Mouse (Mus musculus) myocyte (in vitro differentiated cells): ENCODE data around the gene Myo15. TPM values are rescaled to one million over a fixed set of nuclear protein-coding genes. Genes with fewer than 3 reads are reported as not detected.

Experiments used
- H3K27me3 ChIP-seq: one replicate; pipeline ENCODE4 v1.6.1; 2011; ENCODE audit not compliant: control insufficient read depth, insufficient read depth, insufficient read length
- H3K36me3 ChIP-seq: one replicate; pipeline ENCODE4 v1.6.1; 2011; ENCODE audit not compliant: control insufficient read depth, insufficient read depth
- H3K4me2 ChIP-seq: one replicate; pipeline ENCODE4 v1.6.1; 2011; ENCODE audit warnings: low read depth, control low read depth
- H3K4me3 ChIP-seq: one replicate; pipeline ENCODE4 v1.5.1; 2011; ENCODE audit warnings: mild to moderate bottlenecking, control low read depth, moderate library complexity
- H3K79me2 ChIP-seq: one replicate; pipeline ENCODE4 v1.6.1; 2011; ENCODE audit not compliant: control insufficient read depth, insufficient read depth
- H3ac ChIP-seq: one replicate; pipeline ENCODE4 v1.6.1; 2011; ENCODE audit not compliant: control insufficient read depth, insufficient read length
- CEBPB ChIP-seq: IDR thresholded peaks from 2 replicates; pipeline ENCODE4 v1.6.1; 2011; ENCODE audit warnings: mild to moderate bottlenecking, moderate library complexity; ENCODE audit not compliant: poor library complexity, insufficient read depth, severe bottlenecking
- E2F4 ChIP-seq: IDR thresholded peaks from one replicate; pipeline ENCODE4 v1.6.1; 2011; ENCODE audit warnings: mild to moderate bottlenecking, control low read depth, moderate library complexity; ENCODE audit not compliant: insufficient read depth
- MAX ChIP-seq: IDR thresholded peaks from one replicate; pipeline ENCODE4 v1.6.1; 2011; ENCODE audit warnings: low read depth, mild to moderate bottlenecking, control low read depth
- MYOD1 ChIP-seq, 3 experiments: IDR thresholded peaks; one replicate each; pipeline ENCODE4 v1.6.1; 2011; ENCODE audit warnings: control low read depth in 2 of 3, low read depth in 2 of 3, mild to moderate bottlenecking in 2 of 3, moderate library complexity in 1 of 3; ENCODE audit not compliant: insufficient read length in 2 of 3, control insufficient read depth in 1 of 3
- MYOG ChIP-seq, 3 experiments: IDR thresholded peaks; one replicate each; pipeline ENCODE4 v1.6.1; 2011; ENCODE audit warnings: control low read depth in 2 of 3, low read depth in 2 of 3, mild to moderate bottlenecking in 2 of 3; ENCODE audit not compliant: insufficient read length in 2 of 3, control insufficient read depth in 1 of 3, insufficient read depth in 1 of 3
- POLR2A ChIP-seq: IDR thresholded peaks from one replicate; pipeline ENCODE4 v1.6.1; 2011; ENCODE audit warnings: low read depth, mild to moderate bottlenecking, control low read depth, moderate library complexity; ENCODE audit not compliant: insufficient read length
- POLR2AphosphoS2 ChIP-seq: IDR thresholded peaks from one replicate; pipeline ENCODE4 v1.6.1; 2011; ENCODE audit warnings: low read depth, control low read depth; ENCODE audit not compliant: insufficient read length
- REST ChIP-seq: IDR thresholded peaks from one replicate; pipeline ENCODE4 v1.6.1; 2011; ENCODE audit warnings: mild to moderate bottlenecking, control low read depth, moderate library complexity; ENCODE audit not compliant: insufficient read depth, insufficient read length
- SRF ChIP-seq: IDR thresholded peaks from one replicate; pipeline ENCODE4 v1.6.1; 2011; ENCODE audit warnings: low read depth; ENCODE audit not compliant: control insufficient read depth, insufficient read length
- TCF12 ChIP-seq: IDR thresholded peaks from one replicate; pipeline ENCODE4 v1.6.1; 2011; ENCODE audit warnings: mild to moderate bottlenecking, control low read depth; ENCODE audit not compliant: poor library complexity, insufficient read depth, severe bottlenecking
- TCF3 ChIP-seq: IDR thresholded peaks from one replicate; pipeline ENCODE4 v1.6.1; 2011; ENCODE audit warnings: low read depth, control low read depth; ENCODE audit not compliant: insufficient read length
- USF1 ChIP-seq: IDR thresholded peaks from one replicate; pipeline ENCODE4 v1.6.1; 2011; ENCODE audit warnings: low read depth, mild to moderate bottlenecking, control low read depth, moderate library complexity
- polyA plus RNA-seq: library from polyadenylated mRNA; unstranded; fragments of >200 nt; fragmentation: generic; extraction: Trizol; gene quantifications from one replicate; pipeline ENCODE4 v1.2.1, GENCODE M21; 2012; ENCODE audit warnings: missing spikeins

Myo15 gene
- polyA plus RNA-seq, 1 experiment, result not detected

- no peak overlapping the region for H3K4me3 ChIP-seq
- H3K4me2 ChIP-seq, result no peak overlapping the region
- TF ChIP-seq MYOD1 (IDR thresholded peaks at IDR 0.05; ENCODE audit: control insufficient read depth in 1 of 3, insufficient read length in 2 of 3, low read depth in 2 of 3) (no peak), E2F4 (no peak), SRF (no peak), TCF3 (no peak), MAX (no peak), CEBPB (no peak), REST (no peak), POLR2A (no peak), MYOG (IDR thresholded peaks at IDR 0.05; ENCODE audit: control insufficient read depth in 1 of 3, insufficient read depth in 1 of 3, insufficient read length in 2 of 3, low read depth in 2 of 3) (no peak), USF1 (no peak), POLR2AphosphoS2 (no peak), TCF12 (no peak)
- H3K27me3 ChIP-seq, result peaks cover 13% of the 10 kb centered on the region
- H3K36me3 ChIP-seq, result no peaks in the 10 kb centered on the region
- no peaks in the 10 kb centered on the region for H3K79me2 ChIP-seq
- no peak overlapping the region for H3ac ChIP-seq
Observed at GRCm38 (mm10) chr11:60522027-60522426, 52.9 kb downstream of the Myo15 start.

- Histone ChIP-seq H3ac (no peak overlapping the region), H3K36me3 (no peaks in the 10 kb centered on the region), H3K4me3 (no peak overlapping the region), H3K4me2 (no peak overlapping the region), H3K79me2 (no peaks in the 10 kb centered on the region), H3K27me3 (peaks cover 13% of the 10 kb centered on the region)
- no peak for TF ChIP-seq USF1
- no peak for TF ChIP-seq E2F4
- no peak for TF ChIP-seq CEBPB
- TF ChIP-seq MAX, result no peak
- TF ChIP-seq TCF3, result no peak
- no peak for TF ChIP-seq MYOD1 (IDR thresholded peaks at IDR 0.05; ENCODE audit: control insufficient read depth in 1 of 3, insufficient read length in 2 of 3, low read depth in 2 of 3)
- no peak for TF ChIP-seq REST
- TF ChIP-seq POLR2AphosphoS2, result no peak
- no peak for TF ChIP-seq SRF
- TF ChIP-seq MYOG (IDR thresholded peaks at IDR 0.05; ENCODE audit: control insufficient read depth in 1 of 3, insufficient read depth in 1 of 3, insufficient read length in 2 of 3, low read depth in 2 of 3), result no peak
- no peak for TF ChIP-seq TCF12
Observed at GRCm38 (mm10) chr11:60522661-60523365, 53.7 kb downstream of the Myo15 start.

GRCm38 (mm10) chr11:60526461-60526860 is 57.3 kb downstream of the Myo15 start:
- no peak for TF ChIP-seq REST
- no peak for TF ChIP-seq CEBPB
- TF ChIP-seq SRF, result no peak
- TF ChIP-seq MYOG (IDR thresholded peaks at IDR 0.05; ENCODE audit: control insufficient read depth in 1 of 3, insufficient read depth in 1 of 3, insufficient read length in 2 of 3, low read depth in 2 of 3), result no peak
- H3K27me3 ChIP-seq, result peaks cover 13% of the 10 kb centered on the region
- H3ac ChIP-seq, result no peak overlapping the region
- H3K79me2 ChIP-seq, result no peaks in the 10 kb centered on the region
- H3K4me2 ChIP-seq, result no peak overlapping the region
- H3K36me3 ChIP-seq, result no peaks in the 10 kb centered on the region
- no peak overlapping the region for H3K4me3 ChIP-seq

GRCm38 (mm10) chr11:60535676-60536075 is 66.5 kb downstream of the Myo15 start:
- H3K36me3 ChIP-seq, result no peaks in the 10 kb centered on the region
- H3ac ChIP-seq, result no peak overlapping the region
- H3K27me3 ChIP-seq, result no peaks in the 10 kb centered on the region
- H3K4me2 ChIP-seq, result no peak overlapping the region
- TF ChIP-seq REST (no peak), POLR2AphosphoS2 (no peak), MYOD1 (IDR thresholded peaks at IDR 0.05; ENCODE audit: control insufficient read depth in 1 of 3, insufficient read length in 2 of 3, low read depth in 2 of 3) (no peak), MYOG (IDR thresholded peaks at IDR 0.05; ENCODE audit: control insufficient read depth in 1 of 3, insufficient read depth in 1 of 3, insufficient read length in 2 of 3, low read depth in 2 of 3) (no peak), TCF3 (no peak), TCF12 (no peak), MAX (no peak), E2F4 (no peak), SRF (no peak), POLR2A (no peak), USF1 (no peak), CEBPB (no peak)
- H3K79me2 ChIP-seq, result peaks cover 28% of the 10 kb centered on the region
- peak overlapping the region; percentile 95 for H3K4me3 ChIP-seq
